Mouse (Mus musculus): ENCODE data around the gene 4921517D22Rik.

DNA sequence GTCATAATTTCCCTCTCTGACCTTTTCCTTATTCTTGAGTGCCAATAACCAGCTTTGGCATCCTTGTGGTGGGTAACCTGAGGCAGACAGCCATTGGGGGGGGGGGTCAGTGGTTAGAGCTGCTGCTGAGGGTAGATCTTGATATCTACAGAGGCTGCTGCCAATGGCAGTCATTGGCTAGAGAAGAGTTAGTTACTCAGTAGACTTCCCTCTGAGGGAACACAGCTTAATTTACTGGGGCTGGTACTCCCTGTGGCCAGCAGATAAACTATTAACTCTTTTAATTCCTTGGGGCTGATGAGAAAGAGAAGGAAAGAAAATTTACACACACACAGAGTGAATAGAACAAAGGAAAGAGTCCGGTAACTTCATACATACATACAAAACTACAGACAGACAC is 25.6 kb upstream of the 4921517D22Rik start:
- TF ChIP-seq EP300 (IDR thresholded peaks at IDR 0.05; ENCODE audit: low read depth), result peak; percentile 13; the same call in 1 of the 2 replicates
- no peak for TF ChIP-seq CTCF (IDR thresholded peaks at IDR 0.05; ENCODE audit: low read depth)

Data from liver, embryonic 14.5 days (tissue).